Mouse (Mus musculus) G1E (cell line): ENCODE data around the gene Per3.

ENCODE experiments used
- CTCF ChIP-seq: IDR thresholded peaks from 2 replicates; pipeline ENCODE4 v1.5.1; 2012; ENCODE audit warnings: low read depth, low read length, inconsistent platforms, mixed read lengths
- GATA1 ChIP-seq: IDR thresholded peaks from 2 replicates; pipeline ENCODE4 v1.6.1; 2012; ENCODE audit warnings: borderline replicate concordance, low read length, inconsistent platforms, mixed read lengths
- GATA2 ChIP-seq: IDR thresholded peaks from 2 replicates; pipeline ENCODE4 v1.6.1; 2012; ENCODE audit warnings: low read depth, low read length, inconsistent platforms, borderline replicate concordance
- POLR2AphosphoS5 ChIP-seq: IDR thresholded peaks from 2 replicates; pipeline ENCODE4 v1.6.1; 2012; ENCODE audit warnings: low read depth, low read length, inconsistent platforms; ENCODE audit not compliant: insufficient replicate concordance
- TAL1 ChIP-seq: conservative IDR thresholded peaks from 2 replicates; pipeline ENCODE4 v1.6.1; 2012; ENCODE audit warnings: low read depth, low read length, inconsistent platforms, mixed read lengths

GRCm38 (mm10) chr4:150996797-150997196 lies 47.7 kb downstream of the Per3 start, which contains the start of gene Uts2:
- TF ChIP-seq POLR2AphosphoS5, result no peak
- TF ChIP-seq CTCF, result no peak
- TF ChIP-seq GATA1, result no peak
- TF ChIP-seq TAL1, result no peak
- no peak for TF ChIP-seq GATA2
